Mouse (Mus musculus): ENCODE results near the gene Wdr49.

DNA sequence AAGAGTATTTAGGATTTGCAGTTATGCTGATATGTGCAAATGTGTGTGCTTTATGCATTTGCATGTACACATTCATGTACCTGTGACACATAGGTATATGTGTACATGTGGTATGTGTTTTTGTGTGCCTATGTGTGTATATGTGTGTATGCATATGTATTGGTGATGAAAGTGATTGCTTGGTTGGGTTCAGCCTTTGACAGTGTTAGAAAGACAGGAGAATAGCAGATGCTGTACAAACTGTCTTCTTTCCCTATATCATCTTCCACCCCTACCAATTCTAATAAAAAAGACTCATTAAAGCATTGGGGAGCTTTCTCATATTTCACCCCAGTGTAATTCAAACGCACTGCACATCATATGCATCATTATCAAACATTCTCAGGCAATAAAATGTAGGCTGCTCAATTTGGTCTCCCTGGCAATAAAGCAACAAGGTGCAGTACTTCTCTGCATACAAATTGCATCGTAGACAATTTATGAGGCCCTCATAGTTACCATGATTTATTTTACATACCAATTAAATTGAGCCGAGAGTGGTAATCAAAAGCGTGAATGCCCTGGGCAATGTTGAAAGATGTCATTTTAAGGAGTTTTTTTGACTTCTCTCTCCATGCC lies 51.3 kb downstream of the Wdr49 start:
- TF ChIP-seq CTCF (IDR thresholded peaks at IDR 0.05; ENCODE audit: borderline replicate concordance, extremely low read depth, insufficient read depth, insufficient read length) (no peak), POLR2A (IDR thresholded peaks at IDR 0.05; ENCODE audit: borderline replicate concordance, extremely low read depth, insufficient read depth, insufficient read length, poor library complexity, severe bottlenecking) (no peak)
